Mouse (Mus musculus) erythroblast, adult 5-6 weeks (primary cell): ENCODE data around the gene Ap5z1. TPM values are rescaled to one million over a fixed set of nuclear protein-coding genes. Genes with fewer than 3 reads are reported as not detected.

ENCODE experiments used
- ATAC-seq: replicated peaks from 2 replicates; pipeline ENCODE4 v1.8.0; 2016; ENCODE audit warnings: moderate number of reproducible peaks, mild to moderate bottlenecking, moderate TSS enrichment, inconsistent platforms; ENCODE audit not compliant: poor library complexity, low FRiP score, severe bottlenecking
- total RNA-seq, 2 experiments: library from RNA; stranded (forward) in 1 of 2; stranded (reverse) in 1 of 2; fragments of 150-400 nt in 1 of 2; fragments of 200-764, 138-1000 nt in 1 of 2; gene quantifications; 2 replicates each; pipeline versions ENCODE4 v1.2.3 to v1.2.4; 2015 to 2017; ENCODE audit warnings: low replicate concordance in 2 of 2

The Ap5z1 gene
- total RNA-seq, 2 experiments from 2014 or later, result 3.7 to 4.8 TPM

DNA sequence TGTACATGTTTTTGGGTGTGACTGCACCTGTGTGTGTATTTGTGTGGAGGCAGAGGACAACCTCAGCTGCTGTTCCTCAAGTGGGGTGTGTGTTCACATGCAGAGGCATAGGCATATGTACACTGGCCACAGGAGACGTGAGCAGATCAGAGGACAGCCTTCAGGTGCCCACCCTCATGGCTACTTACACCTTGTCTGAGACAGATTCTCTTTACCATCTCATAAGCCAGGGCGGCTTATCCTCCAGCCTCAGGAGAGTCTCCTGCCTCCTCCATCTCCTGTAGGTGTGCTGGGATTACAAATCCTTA lies 1.1 kb upstream of the Ap5z1 start:
- ATAC-seq, result no peak

DNA sequence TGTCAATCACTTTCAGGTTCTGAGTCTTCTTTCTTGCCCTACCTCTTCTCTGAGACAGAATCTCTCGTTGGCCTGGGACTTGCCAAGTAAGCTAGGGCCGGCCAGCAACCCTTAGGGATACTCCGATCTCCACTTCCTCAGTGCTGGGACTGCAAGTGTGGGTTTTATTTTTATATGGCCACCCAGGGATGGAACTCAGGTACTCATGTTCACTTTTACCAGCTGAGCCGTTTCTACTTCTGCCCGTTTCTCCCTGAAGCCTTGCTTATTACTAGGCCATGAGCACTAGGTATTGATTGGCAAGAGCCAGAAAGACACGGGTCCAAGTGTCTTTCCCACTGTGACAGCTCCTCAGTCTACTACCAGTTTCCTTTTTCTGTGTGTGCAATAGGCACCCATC lies 733 bp upstream of the Ap5z1 start:
- ATAC-seq, result no peak

DNA sequence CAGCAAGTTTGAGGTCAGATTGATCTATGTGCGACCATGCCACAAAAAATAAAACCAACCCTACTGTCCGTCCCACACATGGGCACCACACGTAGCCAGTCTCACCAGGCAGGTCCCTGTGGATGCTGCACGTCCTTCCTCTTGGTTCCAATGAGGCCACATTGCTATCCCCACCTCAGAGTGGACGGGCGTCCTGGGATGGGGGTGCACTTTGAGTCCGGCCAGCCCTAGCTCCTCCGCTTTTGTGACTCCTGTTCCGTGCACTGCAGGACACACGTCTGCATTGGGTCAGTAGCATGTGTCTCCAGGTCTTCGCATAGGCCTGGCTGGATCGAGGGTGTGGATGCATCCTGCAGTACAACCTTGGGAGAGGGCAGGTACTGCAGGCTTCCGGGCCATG lies 4.6 kb downstream of the Ap5z1 start:
- ATAC-seq, result no peak

DNA sequence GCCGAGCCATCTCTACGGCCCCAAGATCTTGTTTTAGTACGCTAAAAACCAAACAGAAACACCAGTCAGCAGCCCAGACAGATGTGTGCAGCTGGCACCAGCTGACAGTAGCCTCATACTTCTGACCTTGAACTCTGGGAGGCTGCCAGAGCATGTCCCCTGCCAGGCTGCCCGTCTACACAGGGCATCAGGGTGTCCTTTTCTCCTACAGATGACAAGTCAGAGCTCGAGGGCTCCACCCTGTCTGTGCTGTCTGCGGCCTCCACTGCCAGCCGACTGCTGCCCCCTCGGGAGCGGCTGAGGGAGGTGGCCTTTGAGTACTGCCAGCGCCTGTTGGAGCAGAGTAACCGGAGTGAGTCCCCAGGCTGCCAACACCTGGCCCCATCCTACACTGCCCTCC lies 6.1 kb downstream of the Ap5z1 start:
- no peak for ATAC-seq

GRCm38 (mm10) chr5:142473696-142474095 lies 10.0 kb downstream of the Ap5z1 start:
- ATAC-seq, result no peak

DNA sequence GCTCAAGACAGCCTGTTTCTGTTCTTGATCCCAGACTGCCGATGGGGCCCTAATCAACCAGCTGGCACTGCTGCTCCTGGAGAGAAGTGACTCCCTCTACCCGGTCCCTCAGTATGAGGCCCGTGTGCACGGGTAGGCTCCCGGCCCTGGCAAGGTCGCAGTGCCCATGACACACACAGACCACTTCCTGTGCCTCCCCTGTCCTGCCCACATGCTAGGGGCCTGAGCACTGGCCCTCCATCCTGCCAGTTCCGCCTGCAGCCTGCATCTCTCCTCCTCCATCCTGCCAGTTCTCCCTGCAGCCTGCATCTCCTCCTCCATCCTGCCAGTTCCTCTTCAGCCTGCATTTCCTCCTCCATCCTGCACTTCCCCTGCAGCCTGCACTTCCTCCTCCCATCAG lies 11.9 kb downstream of the Ap5z1 start:
- no peak for ATAC-seq

GRCm38 (mm10) chr5:142477346-142477745 lies 13.6 kb downstream of the Ap5z1 start:
- ATAC-seq, result no peak

DNA sequence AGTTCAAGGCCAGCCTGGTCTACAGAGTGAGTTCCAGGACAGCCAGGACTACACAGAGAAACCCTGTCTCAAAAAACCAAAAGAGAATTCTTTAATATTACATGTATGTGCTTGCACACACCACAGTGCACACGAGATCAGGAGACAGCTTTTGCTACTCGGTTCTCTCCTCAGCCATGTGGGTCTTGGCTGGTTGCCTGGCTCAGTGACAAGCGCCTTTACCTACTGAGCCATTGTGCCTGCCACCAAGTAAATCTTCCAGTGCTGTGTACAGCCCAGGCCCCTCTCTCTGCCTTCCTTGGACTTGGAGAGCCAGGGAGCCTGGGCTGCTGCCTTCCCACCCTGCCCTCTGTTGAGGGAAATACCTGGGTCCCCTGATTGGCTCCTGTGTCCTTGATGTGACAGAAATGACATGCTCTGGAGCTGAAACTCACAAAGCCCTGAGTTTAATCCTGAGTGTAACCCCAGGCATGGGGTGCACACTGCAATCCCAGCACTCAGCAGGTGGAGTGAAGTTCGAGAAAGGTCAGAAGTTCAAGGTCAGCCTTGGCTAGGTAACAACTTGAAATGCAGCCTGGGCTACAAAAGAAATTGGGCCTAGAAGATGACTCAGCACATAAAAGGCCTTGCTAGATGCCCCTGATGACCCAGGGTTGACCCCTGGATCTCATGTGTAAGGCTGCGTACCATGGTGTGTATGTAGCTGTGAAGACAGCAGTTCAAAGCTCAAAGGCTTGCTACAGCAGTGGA lies 14.3 kb downstream of the Ap5z1 start:
- no peak for ATAC-seq

GRCm38 (mm10) chr5:142478829-142479435 lies 15.2 kb downstream of the Ap5z1 start:
- peak; percentile 78 for ATAC-seq

DNA sequence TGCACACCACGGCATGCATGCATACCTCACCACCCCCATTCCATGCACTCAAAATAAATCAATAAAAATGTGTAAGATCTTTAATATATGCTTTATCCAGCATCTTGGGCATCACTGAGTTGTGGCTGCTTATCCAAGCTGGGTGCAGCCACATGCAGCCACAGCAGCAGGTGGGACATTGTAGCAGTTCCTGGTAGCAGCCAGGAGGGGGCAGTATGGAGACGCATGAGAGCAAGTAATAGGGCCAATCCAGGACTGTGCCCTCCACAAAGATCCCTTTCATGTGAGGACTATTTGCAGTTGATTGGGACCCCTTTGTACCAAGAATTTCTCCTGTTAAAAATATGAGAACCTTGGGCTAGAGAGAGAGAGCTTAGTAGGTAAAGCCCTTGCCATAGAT lies 18.8 kb downstream of the Ap5z1 start:
- ATAC-seq, result 0 out of 2 replicates have a peak, but pooled peaks have one; percentile 58

DNA sequence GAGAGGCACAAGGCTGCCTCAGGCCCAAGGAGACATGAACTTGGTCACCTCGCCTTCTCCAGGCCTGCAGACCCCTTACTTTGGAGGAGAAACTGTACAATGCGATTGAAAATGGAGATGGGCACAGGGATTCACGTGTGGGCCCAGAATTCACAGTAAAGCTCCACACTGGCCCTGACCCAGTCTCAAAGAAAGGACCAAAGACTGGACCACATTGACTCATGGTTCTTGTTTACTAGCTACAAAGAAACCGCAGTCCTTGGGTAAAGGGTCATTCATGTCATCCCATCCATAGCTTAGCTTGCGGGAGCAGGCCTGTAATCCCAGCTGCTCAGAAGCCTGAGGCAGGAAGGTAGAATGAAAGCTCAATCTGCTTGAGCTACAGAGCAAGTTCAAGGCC lies 19.8 kb downstream of the Ap5z1 start:
- ATAC-seq, result no peak

DNA sequence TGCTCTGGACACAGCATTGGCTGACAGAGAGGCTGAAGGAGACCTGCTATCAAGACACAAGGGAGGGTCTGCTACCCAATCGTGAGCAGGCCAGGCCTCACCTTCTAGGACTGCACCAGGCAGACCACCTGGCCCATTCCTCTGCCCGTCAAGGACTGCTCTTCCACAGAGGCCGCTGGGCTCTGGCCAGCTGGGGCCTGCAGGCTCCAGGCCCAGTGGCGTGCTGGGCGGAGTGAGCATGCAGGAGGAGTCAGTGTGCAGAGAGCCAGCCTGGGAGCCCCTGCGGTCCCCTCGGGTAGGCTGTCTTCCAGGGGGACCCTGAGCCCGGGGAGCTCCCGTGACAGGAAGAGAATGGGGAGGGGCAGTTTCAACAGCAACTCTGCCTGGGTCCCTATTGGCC lies 22.9 kb downstream of the Ap5z1 start:
- no peak for ATAC-seq

GRCm38 (mm10) chr5:142489955-142490707 lies 26.4 kb downstream of the Ap5z1 start:
- no peak for ATAC-seq

GRCm38 (mm10) chr5:142493307-142493706 lies 29.6 kb downstream of the Ap5z1 start:
- no peak for ATAC-seq

DNA sequence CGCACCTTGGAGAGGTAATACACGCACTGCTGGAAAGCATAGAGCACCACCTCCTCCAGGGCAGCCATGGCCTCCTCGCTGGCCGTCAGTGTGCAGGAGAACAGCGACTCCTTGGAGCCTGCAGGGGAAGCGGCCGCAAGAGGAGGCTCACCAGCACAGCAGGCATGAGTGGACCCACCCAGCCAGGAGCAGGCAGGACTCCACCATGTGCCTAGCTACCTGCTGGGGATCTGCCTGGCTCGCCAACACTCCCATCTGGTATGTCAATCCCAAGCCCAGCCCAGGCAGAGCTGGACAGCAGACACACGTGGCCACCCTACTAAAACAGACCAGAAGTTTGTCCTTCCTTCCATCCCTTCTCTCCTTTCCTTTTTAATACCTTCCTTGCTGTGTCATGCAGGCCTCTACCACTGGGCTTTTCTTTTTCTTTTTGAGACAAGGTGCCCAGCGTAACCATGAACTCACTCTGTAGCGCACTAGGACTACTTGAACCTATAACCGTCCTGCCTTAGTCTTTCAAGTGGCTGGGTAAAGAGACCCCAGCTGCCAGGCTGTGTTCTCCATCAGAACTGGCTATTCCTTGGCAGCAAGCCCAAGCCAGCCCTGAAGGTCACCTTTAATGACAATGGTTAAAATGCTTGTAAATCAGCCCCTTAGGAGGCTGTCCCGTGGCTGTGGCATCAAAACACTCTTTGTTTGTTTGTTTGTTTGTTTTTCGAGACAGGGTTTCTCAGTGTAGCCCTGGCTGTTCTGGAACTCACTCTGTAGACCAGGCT lies 31.8 kb downstream of the Ap5z1 start:
- ATAC-seq, result no peak

DNA sequence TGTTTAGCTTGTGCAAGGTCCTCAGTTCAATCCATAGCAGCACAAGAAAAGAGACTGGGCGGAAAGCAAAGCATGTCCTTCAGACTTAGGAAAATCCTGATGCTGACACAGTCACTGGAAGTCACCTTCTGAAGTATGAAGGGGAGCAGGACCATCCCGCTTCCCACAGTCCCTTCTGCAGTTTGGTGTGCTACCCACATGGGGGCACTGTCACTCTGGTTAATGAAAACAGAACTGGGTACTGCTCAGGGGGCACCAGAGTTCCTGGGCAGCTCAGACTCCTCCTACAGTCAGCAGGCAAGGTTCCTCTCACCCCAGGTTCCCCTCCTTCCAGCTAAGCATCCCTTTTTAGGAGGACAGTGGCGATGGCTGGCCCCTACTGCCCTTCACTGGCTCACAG lies 35.2 kb downstream of the Ap5z1 start:
- ATAC-seq, result no peak

DNA sequence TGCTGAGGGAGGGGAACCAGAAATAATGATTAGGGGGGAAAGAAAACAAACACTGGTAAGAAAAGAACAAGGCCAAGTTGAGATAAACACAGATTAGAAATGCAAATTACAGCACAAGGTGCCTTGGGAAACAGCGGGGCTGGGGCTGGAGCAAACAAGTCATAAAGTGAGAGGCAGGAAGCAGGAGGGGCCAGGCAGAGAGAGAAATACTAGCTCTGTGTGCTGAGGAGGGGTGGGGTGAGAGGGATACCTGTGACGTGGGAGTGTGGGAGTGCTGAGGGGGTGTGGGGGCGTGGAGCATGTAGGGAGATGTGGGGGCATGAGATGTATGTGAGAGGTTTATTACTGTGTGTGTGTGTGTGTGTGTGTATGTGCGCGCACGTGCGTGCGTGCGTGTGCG lies 37.2 kb downstream of the Ap5z1 start:
- no peak for ATAC-seq

- ATAC-seq, result peak; percentile 67
Observed at GRCm38 (mm10) chr5:142502414-142502813, 38.7 kb downstream of the Ap5z1 start.

DNA sequence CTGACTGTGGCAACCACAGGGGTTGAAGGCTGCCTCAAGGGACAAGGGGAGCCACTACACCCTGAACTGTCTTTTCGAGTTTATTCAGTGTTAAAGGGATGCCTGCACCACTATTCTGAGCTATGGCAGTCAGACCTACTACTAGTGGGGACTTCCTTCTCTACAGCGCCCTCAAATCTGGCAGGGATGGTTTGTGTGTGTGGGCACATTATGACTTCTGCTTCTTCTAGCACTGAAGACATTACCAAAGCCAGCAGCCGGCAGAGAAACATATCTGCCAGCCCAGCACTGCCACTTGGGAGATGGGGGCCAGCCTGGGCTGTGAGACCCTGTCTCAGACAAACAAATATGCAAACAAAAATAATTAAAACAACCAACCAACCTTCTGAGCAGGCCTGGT lies 40.4 kb downstream of the Ap5z1 start:
- ATAC-seq, result no peak

GRCm38 (mm10) chr5:142505695-142506423 lies 42.1 kb downstream of the Ap5z1 start:
- ATAC-seq, result no peak
